Mouse (Mus musculus): ENCODE measurements around the gene Dynll1.
A peak's percentile ranks its signal among the peaks of the same experiment; 100 is the strongest.

DNA sequence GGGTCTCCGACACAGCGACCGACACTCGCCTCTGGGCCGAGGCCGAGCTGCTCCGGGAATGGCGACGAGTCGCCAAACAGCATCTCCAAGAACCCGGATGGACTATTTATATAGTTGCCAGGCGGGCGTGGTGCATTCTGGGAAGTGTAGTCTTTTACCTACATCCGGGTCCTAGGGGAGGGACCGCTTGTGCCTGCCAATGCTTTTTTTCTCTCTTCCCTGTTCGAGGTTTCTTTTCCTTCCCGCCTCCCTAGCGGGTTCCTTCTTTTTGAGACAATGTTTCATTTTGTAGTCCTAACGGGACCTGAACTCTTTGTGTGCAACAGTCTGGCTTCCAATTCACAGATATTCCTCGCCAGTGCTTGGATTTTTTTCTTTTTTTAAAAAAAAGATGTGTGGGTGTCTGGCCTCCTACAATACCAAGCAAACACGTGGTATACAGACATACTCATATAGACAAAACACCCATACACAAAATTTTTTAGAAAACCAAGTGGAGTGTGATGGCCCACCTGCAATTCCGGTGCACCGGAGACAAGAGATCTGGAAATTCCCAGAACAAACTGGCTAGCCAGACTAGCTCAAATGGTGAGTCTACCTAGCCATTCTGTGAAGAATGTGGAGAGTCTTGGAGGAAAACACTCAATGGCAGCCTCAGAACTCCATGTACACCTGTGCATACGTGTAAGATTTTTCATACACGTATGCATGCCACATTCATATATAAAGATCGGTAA is 27.8 kb downstream of the Dynll1 start, which contains the start of gene Rnf10:
- no peak for TF ChIP-seq CTCF (IDR thresholded peaks at IDR 0.05 in 2 of 3, conservative IDR thresholded peaks at IDR 0.05 in 1 of 3; ENCODE audit: control insufficient read depth in 1 of 3, insufficient read depth in 1 of 3, low read depth in 2 of 3, low read length in 3 of 3, poor library complexity in 1 of 3, severe bottlenecking in 1 of 3)
- peak; percentile 97 for TF ChIP-seq ELF1 (IDR thresholded peaks at IDR 0.05; ENCODE audit: low read depth, low read length)
- no peak for TF ChIP-seq SMC3 (IDR thresholded peaks at IDR 0.05; ENCODE audit: low read depth, low read length)
- no peak for TF ChIP-seq USF2 (IDR thresholded peaks at IDR 0.05; ENCODE audit: borderline replicate concordance in 1 of 2, insufficient read depth in 1 of 2, low read depth in 1 of 2, low read length in 2 of 2)
- TF ChIP-seq POLR2A (IDR thresholded peaks at IDR 0.05; ENCODE audit: control insufficient read depth in 1 of 2, insufficient read depth in 1 of 2, low read depth in 1 of 2, low read length in 2 of 2, poor library complexity in 1 of 2): peak; percentile 96 to 98
- no peak; the same call in 1 of the 2 replicates for TF ChIP-seq CHD2 (IDR thresholded peaks at IDR 0.05; ENCODE audit: low read length)
- peak; percentile 97 for TF ChIP-seq HCFC1 (IDR thresholded peaks at IDR 0.05; ENCODE audit: low read depth, low read length)

Measured in MEL (cell line).